Mouse (Mus musculus): ENCODE data around the gene Tmsb10.

DNA sequence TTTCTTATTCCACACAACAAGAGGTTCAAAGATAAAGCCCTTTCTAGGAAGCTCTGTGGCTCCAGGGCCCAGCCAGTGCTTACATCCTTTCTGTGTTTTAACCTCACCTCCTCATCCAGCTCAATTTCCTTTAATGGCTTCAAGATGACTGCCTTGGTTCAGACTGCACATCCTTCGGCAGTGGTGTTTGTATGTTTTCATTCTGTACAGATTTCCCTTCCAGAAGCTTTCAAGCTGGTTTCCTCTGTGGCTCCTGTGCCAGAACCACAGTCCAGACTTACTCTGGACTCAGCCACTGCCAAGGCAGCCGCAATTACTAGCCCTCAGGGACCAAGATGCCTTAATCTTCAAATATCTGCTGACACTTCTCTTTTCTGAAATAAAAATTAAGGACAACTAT lies 6.3 kb downstream of the Tmsb10 start:
- TF ChIP-seq CTCF (IDR thresholded peaks at IDR 0.05; ENCODE audit: borderline replicate concordance, extremely low read depth, insufficient read depth, insufficient read length) (no peak), POLR2A (IDR thresholded peaks at IDR 0.05; ENCODE audit: borderline replicate concordance, extremely low read depth, insufficient read depth, insufficient read length, poor library complexity, severe bottlenecking) (no peak)
